Mouse (Mus musculus) heart, adult 2 months (tissue): ENCODE measurements around the gene F2rl1.

Source experiments
- CTCF ChIP-seq: fragments of 200-600 bp; IDR thresholded peaks from 2 replicates; pipeline ENCODE4 v1.8.1; 2022; ENCODE audit warnings: antibody characterized with exemption, mild to moderate bottlenecking, moderate library complexity
- POLR2A ChIP-seq: fragments of 200-500 bp; IDR thresholded peaks from 2 replicates; pipeline ENCODE4 v1.6.1; 2011; ENCODE audit warnings: mild to moderate bottlenecking, low read depth, low read length, control low read depth; ENCODE audit not compliant: insufficient read depth

- no peak for TF ChIP-seq CTCF
- TF ChIP-seq POLR2A = no peak
Measured at GRCm38 (mm10) chr13:95494812-95495211, 30.2 kb downstream of the F2rl1 start.
